Mouse (Mus musculus): Measurements from ENCODE around the gene Rps19bp1.

DNA sequence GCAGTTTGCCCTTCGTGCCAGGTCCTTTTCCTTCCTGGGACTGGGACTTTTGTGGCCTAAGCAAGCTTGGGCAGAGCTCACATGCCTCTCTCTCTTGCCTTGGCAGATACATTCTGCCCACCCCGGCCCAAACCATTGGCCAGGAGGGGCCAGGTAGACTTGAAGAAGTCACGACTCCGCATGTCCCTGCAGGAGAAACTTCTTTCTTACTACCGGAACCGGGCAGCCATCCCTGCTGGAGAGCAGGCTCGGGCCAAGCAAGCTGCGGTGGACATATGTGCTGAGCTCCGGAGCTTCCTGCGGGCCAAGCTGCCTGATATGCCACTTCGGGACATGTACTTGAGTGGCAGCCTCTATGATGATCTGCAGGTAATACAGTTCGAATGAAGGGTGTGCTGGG lies 16.0 kb downstream of the Rps19bp1 start:
- TF ChIP-seq CTCF (IDR thresholded peaks at IDR 0.05; ENCODE audit: low read depth, low read length) (no peak), POLR2A (IDR thresholded peaks at IDR 0.05; ENCODE audit: borderline replicate concordance, low read depth, low read length) (no peak)

Measured in bone marrow macrophage, adult 2 months (primary cell).